Comparison of ENCODE assay signal across 14 mouse cellular contexts in the genomic region with DNA sequence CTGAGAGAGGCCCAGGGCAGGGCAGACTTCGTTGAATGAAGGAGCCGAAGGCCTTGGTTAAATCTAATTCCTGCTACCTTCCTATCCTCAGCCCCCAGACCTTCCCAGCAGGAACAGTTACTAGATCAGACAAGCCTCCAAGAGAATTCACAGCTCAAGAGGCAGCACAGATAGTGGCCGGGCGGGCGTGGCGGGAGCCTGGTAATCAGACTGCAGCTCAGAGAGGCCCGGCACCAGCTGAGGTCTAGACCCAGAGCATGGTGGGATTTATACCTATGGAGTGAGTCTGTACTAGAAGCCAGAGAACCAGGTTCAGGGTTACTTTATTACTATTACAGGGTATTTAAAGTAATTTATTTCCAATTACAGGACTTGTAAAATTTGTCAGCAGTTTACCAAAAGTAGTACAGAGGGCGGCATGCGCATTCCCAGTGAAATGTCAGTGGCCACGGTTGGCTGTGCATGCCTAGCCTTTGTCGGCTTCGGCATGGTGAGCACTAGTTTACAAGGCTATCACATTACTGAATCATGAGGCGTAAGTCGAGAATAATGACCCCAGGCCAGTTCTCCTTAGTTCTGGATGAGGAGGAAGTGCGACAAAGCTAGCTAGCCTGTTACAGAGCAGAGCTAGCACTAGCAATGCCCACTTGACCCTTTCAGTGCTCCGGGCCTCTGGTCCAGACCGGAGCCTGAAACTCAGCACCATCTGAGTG. TPM values are rescaled to one million over a fixed set of nuclear protein-coding genes. Genes with fewer than 3 reads are reported as not detected.
DNase-seq lines count a peak whose midpoint lies in the region; ATAC-seq and TF ChIP-seq lines count a peak whose summit lies in the region.
"Had no signal": no experiment of that assay in that cellular context is flagged by ENCODE, and none has a peak within 500 bp of the region (broad histone marks: within the 10 kb centered on the region; RNA-seq: fewer than 3 reads in every experiment).

No protein-coding gene starts in this region.

- WGBS in heart, embryonic 16.5 days = 51% methylated on average over 17 of the region's 17 CpGs
- 59% methylated on average over 17 of the region's 17 CpGs for WGBS in embryonic facial prominence, embryonic 11.5 days
- WGBS in kidney, postnatal 0 days = 32% methylated on average over 17 of the region's 17 CpGs

- H3K27ac ChIP-seq in heart, embryonic 16.5 days (ENCODE audit: low read length) = no peak overlapping the region
- H3K27ac ChIP-seq in embryonic facial prominence, embryonic 11.5 days (replicated peaks; ENCODE audit: low read depth, low read length) = no peak overlapping the region
- peak overlapping the region; percentile 77 for H3K27ac ChIP-seq in kidney, postnatal 0 days
- no peak overlapping the region for H3K27ac ChIP-seq in layer of hippocampus, adult 2 months
- H3K27ac ChIP-seq: lung, embryonic 15.5 days; midbrain, embryonic 13.5 days; neural tube, embryonic 15.5 days; stomach, postnatal 0 days had no signal

- H3K4me1 ChIP-seq in heart, embryonic 16.5 days (ENCODE audit: control insufficient read depth, insufficient read depth, low read length) = no peaks in the 10 kb centered on the region; the same call in 1 of the 2 replicates
- 0 out of 2 replicates have a peak, but pooled peaks cover 3% of the 10 kb centered on the region for H3K4me1 ChIP-seq in embryonic facial prominence, embryonic 11.5 days (ENCODE audit: control insufficient read depth, insufficient read depth, low read length)
- H3K4me1 ChIP-seq in kidney, postnatal 0 days (replicated peaks; ENCODE audit: insufficient read depth, low read length) = peaks cover 12% of the 10 kb centered on the region; the same call in 1 of the 2 replicates
- H3K4me1 ChIP-seq: lung, embryonic 15.5 days had no signal

- H3K9me3 ChIP-seq in heart, embryonic 16.5 days (replicated peaks; ENCODE audit: control insufficient read depth, low read length) = no peaks in the 10 kb centered on the region
- no peaks in the 10 kb centered on the region for H3K9me3 ChIP-seq in embryonic facial prominence, embryonic 11.5 days (replicated peaks; ENCODE audit: control insufficient read depth, low read length)
- H3K9me3 ChIP-seq in kidney, postnatal 0 days (replicated peaks; ENCODE audit: low read length) = no peaks in the 10 kb centered on the region
- H3K9me3 ChIP-seq: lung, embryonic 15.5 days; neural tube, embryonic 15.5 days had no signal

- H3K27me3 ChIP-seq in heart, embryonic 16.5 days (ENCODE audit: control insufficient read depth, insufficient read depth, low read length) = no peaks in the 10 kb centered on the region
- no peaks in the 10 kb centered on the region for H3K27me3 ChIP-seq in embryonic facial prominence, embryonic 11.5 days (ENCODE audit: control insufficient read depth, insufficient read depth, low read length)
- no peaks in the 10 kb centered on the region for H3K27me3 ChIP-seq in kidney, postnatal 0 days (ENCODE audit: insufficient read depth, low read length)
- H3K27me3 ChIP-seq: lung, embryonic 15.5 days; midbrain, embryonic 13.5 days; neural tube, embryonic 15.5 days had no signal

- H3K4me2 ChIP-seq in heart, embryonic 16.5 days (ENCODE audit: low read depth, low read length) = no peak overlapping the region
- no peak overlapping the region for H3K4me2 ChIP-seq in embryonic facial prominence, embryonic 11.5 days (ENCODE audit: low read depth, low read length)
- H3K4me2 ChIP-seq in kidney, postnatal 0 days (ENCODE audit: low read length) = no peak overlapping the region
- H3K4me2 ChIP-seq: lung, embryonic 15.5 days; midbrain, embryonic 13.5 days; neural tube, embryonic 15.5 days had no signal

- DNase-seq in heart, adult 9 months (ENCODE audit: low spot score in 2 of 2) = no peak
- DNase-seq in embryonic facial prominence, embryonic 11.5 days (ENCODE audit: low spot score) = peak; percentile 39
- peak; percentile 92 for DNase-seq in kidney, postnatal 0 days (ENCODE audit: low spot score)
- DNase-seq in mesoderm, embryonic 11.5 days (ENCODE audit: low read depth, low spot score) = peak; percentile 58
- no peak for DNase-seq in thymus, postnatal 0 days (ENCODE audit: low spot score)
- DNase-seq in layer of hippocampus, adult 2 months (ENCODE audit: low spot score in 2 of 2) = no peak
- no peak for DNase-seq in left cerebral cortex, postnatal 25 days (ENCODE audit: low spot score in 2 of 2)
- DNase-seq: cerebellum, adult 2 months; forebrain, postnatal 0 days had no signal

- peak; percentile 23; the same call in 1 of the 2 replicates for TF ChIP-seq CTCF in kidney, postnatal 0 days (IDR thresholded peaks at IDR 0.05; ENCODE audit: low read depth)
- TF ChIP-seq CTCF in layer of hippocampus, adult 2 months (conservative IDR thresholded peaks at IDR 0.05) = no peak

- H3K4me3 ChIP-seq in heart, embryonic 16.5 days (ENCODE audit: low read length) = no peak overlapping the region
- no peak overlapping the region for H3K4me3 ChIP-seq in embryonic facial prominence, embryonic 11.5 days (ENCODE audit: low read depth, low read length)
- H3K4me3 ChIP-seq in kidney, postnatal 0 days (replicated peaks; ENCODE audit: low read depth, low read length) = no peak overlapping the region
- no peak overlapping the region for H3K4me3 ChIP-seq in layer of hippocampus, adult 2 months
- H3K4me3 ChIP-seq: lung, embryonic 15.5 days; midbrain, embryonic 13.5 days; neural tube, embryonic 15.5 days had no signal

- peak overlapping the region; percentile 41; the same call in 1 of the 2 replicates for H3K9ac ChIP-seq in heart, embryonic 16.5 days (ENCODE audit: low read length)
- no peak overlapping the region; the same call in 1 of the 2 replicates for H3K9ac ChIP-seq in embryonic facial prominence, embryonic 11.5 days (replicated peaks; ENCODE audit: low read length)
- no peak overlapping the region for H3K9ac ChIP-seq in kidney, postnatal 0 days (ENCODE audit: low read depth, low read length)
- H3K9ac ChIP-seq: forebrain, postnatal 0 days; lung, embryonic 15.5 days; midbrain, embryonic 13.5 days; neural tube, embryonic 15.5 days had no signal

- no peak for ATAC-seq in heart, embryonic 16.5 days (replicated peaks; ENCODE audit: extremely low read depth, insufficient read depth, low FRiP score)
- no peak for ATAC-seq in embryonic facial prominence, embryonic 11.5 days (replicated peaks; ENCODE audit: insufficient number of reproducible peaks, low FRiP score, low TSS enrichment, low read depth)
- peak; percentile 87 for ATAC-seq in kidney, postnatal 0 days (replicated peaks; ENCODE audit: low FRiP score, low read depth)
- ATAC-seq: forebrain, postnatal 0 days; midbrain, embryonic 13.5 days had no signal

- intact Hi-C loops in left cerebral cortex, postnatal 25 days (cut with DNase I) = no loop called here

- H3K36me3 ChIP-seq in heart, embryonic 16.5 days (ENCODE audit: control insufficient read depth, insufficient read depth) = peaks cover 3% of the 10 kb centered on the region; the same call in 1 of the 2 replicates
- no peaks in the 10 kb centered on the region for H3K36me3 ChIP-seq in embryonic facial prominence, embryonic 11.5 days (replicated peaks; ENCODE audit: control insufficient read depth, insufficient read depth, low read depth, low read length)
- no peaks in the 10 kb centered on the region for H3K36me3 ChIP-seq in kidney, postnatal 0 days (ENCODE audit: insufficient read depth, low read length)

RNA-seq across cellular contexts. Expression of a gene that starts 15.1 kb away (rescaled TPM):
- 8.2 and 13.6 TPM in 2 replicates for polyA plus RNA-seq in heart, embryonic 16.5 days (2015; fragmentation: Nextera tagmentation; extraction: Ambion mirVana)
- 12.9 and 16.1 TPM in 2 replicates for polyA plus RNA-seq in embryonic facial prominence, embryonic 11.5 days (2014; fragmentation: Nextera tagmentation; extraction: Ambion mirVana)
- polyA plus RNA-seq in kidney, postnatal 0 days (2015; fragmentation: Nextera tagmentation; extraction: Ambion mirVana) = 35.3 and 40.2 TPM in 2 replicates
- 3.1 and 4.7 TPM in 2 replicates for polyA plus RNA-seq in thymus, postnatal 0 days (2015; fragmentation: Nextera tagmentation; extraction: Ambion mirVana)
- 100 to 1,000 TPM; 108 to 115 TPM for total RNA-seq in layer of hippocampus, adult 2 months (2021)
- 100 to 1,000 TPM in 1 of 2 experiments, 10 to 100 TPM in 1; 95.8 to 103 TPM for total RNA-seq in left cerebral cortex, postnatal 25 days (2021)

RNA-seq across cellular contexts. Expression of a gene that starts 35.8 kb away (rescaled TPM):
- 40.1 and 40.8 TPM in 2 replicates for polyA plus RNA-seq in heart, embryonic 16.5 days (2015; fragmentation: Nextera tagmentation; extraction: Ambion mirVana)
- 18.8 and 19.0 TPM in 2 replicates for polyA plus RNA-seq in embryonic facial prominence, embryonic 11.5 days (2014; fragmentation: Nextera tagmentation; extraction: Ambion mirVana)
- 44.8 and 47.3 TPM in 2 replicates for polyA plus RNA-seq in kidney, postnatal 0 days (2015; fragmentation: Nextera tagmentation; extraction: Ambion mirVana)
- 11.4 and 13.1 TPM in 2 replicates for polyA plus RNA-seq in thymus, postnatal 0 days (2015; fragmentation: Nextera tagmentation; extraction: Ambion mirVana)
- 10 to 100 TPM; 26.7 to 28.9 TPM for total RNA-seq in layer of hippocampus, adult 2 months (2021)
- 10 to 100 TPM; 26.4 to 27.9 TPM for total RNA-seq in left cerebral cortex, postnatal 25 days (2021)

RNA-seq across cellular contexts. Expression of a gene that starts 41.1 kb away (rescaled TPM):
- 55.3 and 56.2 TPM in 2 replicates for polyA plus RNA-seq in heart, embryonic 16.5 days (2015; fragmentation: Nextera tagmentation; extraction: Ambion mirVana)
- polyA plus RNA-seq in embryonic facial prominence, embryonic 11.5 days (2014; fragmentation: Nextera tagmentation; extraction: Ambion mirVana) = 91.2 and 104 TPM in 2 replicates
- 56.1 and 57.6 TPM in 2 replicates for polyA plus RNA-seq in kidney, postnatal 0 days (2015; fragmentation: Nextera tagmentation; extraction: Ambion mirVana)
- polyA plus RNA-seq in thymus, postnatal 0 days (2015; fragmentation: Nextera tagmentation; extraction: Ambion mirVana) = 41.9 and 46.1 TPM in 2 replicates
- total RNA-seq in layer of hippocampus, adult 2 months (2021) = 1 to 10 TPM; 5.7 to 6.7 TPM
- total RNA-seq in left cerebral cortex, postnatal 25 days (2021) = 1 to 10 TPM; 3.3 to 3.7 TPM

RNA-seq across cellular contexts. Expression of a gene that starts 58.8 kb away (rescaled TPM):
- polyA plus RNA-seq in heart, embryonic 16.5 days (2015; fragmentation: Nextera tagmentation; extraction: Ambion mirVana) = 0.87 and 1.0 TPM in 2 replicates
- polyA plus RNA-seq in embryonic facial prominence, embryonic 11.5 days (2014; fragmentation: Nextera tagmentation; extraction: Ambion mirVana) = 0.48 and 0.92 TPM in 2 replicates
- 13.0 and 14.0 TPM in 2 replicates for polyA plus RNA-seq in kidney, postnatal 0 days (2015; fragmentation: Nextera tagmentation; extraction: Ambion mirVana)
- polyA plus RNA-seq in thymus, postnatal 0 days (2015; fragmentation: Nextera tagmentation; extraction: Ambion mirVana) = 2.2 and 2.4 TPM in 2 replicates
- 10 to 100 TPM; 14.1 to 14.2 TPM for total RNA-seq in layer of hippocampus, adult 2 months (2021)
- total RNA-seq in left cerebral cortex, postnatal 25 days (2021) = 10 to 100 TPM; 11.6 to 13.0 TPM

Comparison
In these comparisons a context has a peak if more than half of its experiments do, and no peak if none do; other contexts are left out.
1. DNase-seq: peak in embryonic facial prominence, embryonic 11.5 days (single experiment), kidney, postnatal 0 days (single experiment) and mesoderm, embryonic 11.5 days (single experiment); none in heart, adult 9 months (0 of 2), thymus, postnatal 0 days (single experiment), layer of hippocampus, adult 2 months (0 of 2) and left cerebral cortex, postnatal 25 days (0 of 2).